Mouse (Mus musculus) layer of hippocampus, postnatal 10 days (tissue): ENCODE measurements around the gene Stt3b. TPM values are rescaled to one million over a fixed set of nuclear protein-coding genes. Genes with fewer than 3 reads are reported as not detected.

ENCODE experiments used
- DNase-seq, 2 experiments: peaks; one replicate each; pipeline ENCODE4 v3.0.0; 2021; ENCODE audit warnings: low spot score in 2 of 2
- total RNA-seq, 2 experiments: library from RNA; stranded (reverse); gene quantifications; 2 replicates each; pipeline ENCODE4 v1.2.3; 2021

Stt3b gene
- total RNA-seq, 2 experiments from 2014 or later: 98.2 to 105 TPM

- DNase-seq: no peak
These were observed 8.6 kb upstream of the Stt3b start for GRCm38 (mm10) chr9:115318621-115319375.

GRCm38 (mm10) chr9:115317049-115317448 lies 6.8 kb upstream of the Stt3b start:
- DNase-seq: no peak

- no peak for DNase-seq
These were observed 4.3 kb upstream of the Stt3b start for GRCm38 (mm10) chr9:115314556-115314955.

- DNase-seq: no peak
These were observed 3.6 kb upstream of the Stt3b start for GRCm38 (mm10) chr9:115313830-115314229.

GRCm38 (mm10) chr9:115311223-115311520 lies 951 bp upstream of the Stt3b start:
- DNase-seq: no peak

GRCm38 (mm10) chr9:115309977-115310345 lies 260 bp downstream of the Stt3b start:
- no peak for DNase-seq

- peak in 1 of 2 experiments; percentile 21 for DNase-seq
These were observed 745 bp downstream of the Stt3b start for GRCm38 (mm10) chr9:115309381-115309971.

- DNase-seq: peak in 1 of 2 experiments; percentile 19
These were observed 1.3 kb downstream of the Stt3b start for GRCm38 (mm10) chr9:115308941-115309380.

GRCm38 (mm10) chr9:115308401-115308800 lies 1.8 kb downstream of the Stt3b start:
- no peak for DNase-seq

- no peak for DNase-seq
These were observed 4.0 kb downstream of the Stt3b start for GRCm38 (mm10) chr9:115306202-115306601.

- no peak for DNase-seq
These were observed 6.1 kb downstream of the Stt3b start for GRCm38 (mm10) chr9:115304149-115304548.

- no peak for DNase-seq
These were observed 8.6 kb downstream of the Stt3b start for GRCm38 (mm10) chr9:115301593-115301992.

GRCm38 (mm10) chr9:115301002-115301579 lies 9.1 kb downstream of the Stt3b start:
- DNase-seq: no peak

GRCm38 (mm10) chr9:115296738-115297137 lies 13.5 kb downstream of the Stt3b start:
- no peak for DNase-seq

- DNase-seq: no peak
These were observed 16.2 kb downstream of the Stt3b start for GRCm38 (mm10) chr9:115293920-115294594.

GRCm38 (mm10) chr9:115287774-115288434 lies 22.3 kb downstream of the Stt3b start:
- no peak for DNase-seq

- DNase-seq: no peak
These were observed 25.8 kb downstream of the Stt3b start for GRCm38 (mm10) chr9:115284385-115284784.

GRCm38 (mm10) chr9:115283403-115283802 lies 26.8 kb downstream of the Stt3b start:
- no peak for DNase-seq

- no peak for DNase-seq
These were observed 31.6 kb downstream of the Stt3b start for GRCm38 (mm10) chr9:115278641-115279040.

- DNase-seq: no peak
These were observed 35.4 kb downstream of the Stt3b start for GRCm38 (mm10) chr9:115274806-115275205.

GRCm38 (mm10) chr9:115273095-115273649 lies 37.0 kb downstream of the Stt3b start:
- no peak for DNase-seq
